Mouse (Mus musculus): ENCODE measurements at regions not wholly inside any gene's neighbourhood (a gene's known extent, or its start where the extent isn't known, plus 50 kb on each side); places are given as distances from the start of the nearest gene placed in this dataset.

DNA sequence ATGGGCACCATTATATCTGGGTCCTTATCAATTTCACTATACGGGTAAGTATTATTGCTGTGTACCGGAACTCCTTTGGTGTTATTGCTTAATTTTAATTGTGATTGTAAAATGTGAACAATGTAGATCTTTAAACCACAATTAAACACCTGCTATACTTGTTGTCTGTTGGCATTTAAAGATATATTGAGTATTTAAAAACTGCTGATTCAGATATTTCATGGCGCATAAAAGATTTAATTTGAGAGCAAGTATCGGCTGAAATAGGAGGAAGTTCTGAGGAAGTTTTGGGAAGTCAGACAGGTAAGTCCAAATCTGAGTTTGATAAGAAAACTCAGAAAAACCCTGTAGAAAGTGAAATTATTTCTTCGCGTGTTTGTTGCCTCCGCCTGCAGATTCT is 142.7 kb upstream of the Tbc1d5 start:
- no peak overlapping the region for H3K27ac ChIP-seq (ENCODE audit: insufficient read depth, low read length)
- H3K4me1 ChIP-seq (ENCODE audit: control insufficient read depth, insufficient read depth, low read length), result peaks cover 2% of the 10 kb centered on the region; the same call in 1 of the 2 replicates
- no peak overlapping the region for H3K4me3 ChIP-seq (ENCODE audit: insufficient read depth, low read length)
- TF ChIP-seq POLR2A (IDR thresholded peaks at IDR 0.05; ENCODE audit: extremely low read depth, insufficient read depth, low read length), result no peak
- TF ChIP-seq CTCF (IDR thresholded peaks at IDR 0.05; ENCODE audit: extremely low read depth, insufficient read depth, low read length), result no peak

DNA sequence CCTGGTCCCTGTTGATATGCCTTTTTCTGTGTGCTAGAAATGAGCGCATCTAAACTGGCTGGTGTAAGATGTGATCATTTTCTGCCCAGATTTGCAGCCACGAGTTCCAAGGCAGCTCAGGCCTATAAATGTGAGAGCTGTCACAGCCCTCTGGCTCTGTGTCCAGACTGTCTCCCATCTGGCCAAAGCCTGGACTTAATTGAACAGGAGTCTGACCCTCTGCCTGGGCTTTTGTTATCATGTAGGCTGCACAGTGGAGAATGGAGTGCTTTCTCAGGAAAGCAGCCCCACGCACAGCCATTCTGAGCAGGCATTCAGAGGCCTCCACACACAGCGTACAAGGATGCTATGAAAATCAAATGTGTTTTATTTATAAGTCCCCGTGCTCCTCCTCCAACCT is 141.9 kb upstream of the Tbc1d5 start:
- TF ChIP-seq POLR2A (IDR thresholded peaks at IDR 0.05; ENCODE audit: extremely low read depth, insufficient read depth, low read length) (no peak), CTCF (IDR thresholded peaks at IDR 0.05; ENCODE audit: extremely low read depth, insufficient read depth, low read length) (no peak)
- Histone ChIP-seq H3K4me1 (ENCODE audit: control insufficient read depth, insufficient read depth, low read length) (peaks cover 2% of the 10 kb centered on the region; the same call in 1 of the 2 replicates), H3K4me3 (ENCODE audit: insufficient read depth, low read length) (no peak overlapping the region), H3K27ac (ENCODE audit: insufficient read depth, low read length) (no peak overlapping the region)

DNA sequence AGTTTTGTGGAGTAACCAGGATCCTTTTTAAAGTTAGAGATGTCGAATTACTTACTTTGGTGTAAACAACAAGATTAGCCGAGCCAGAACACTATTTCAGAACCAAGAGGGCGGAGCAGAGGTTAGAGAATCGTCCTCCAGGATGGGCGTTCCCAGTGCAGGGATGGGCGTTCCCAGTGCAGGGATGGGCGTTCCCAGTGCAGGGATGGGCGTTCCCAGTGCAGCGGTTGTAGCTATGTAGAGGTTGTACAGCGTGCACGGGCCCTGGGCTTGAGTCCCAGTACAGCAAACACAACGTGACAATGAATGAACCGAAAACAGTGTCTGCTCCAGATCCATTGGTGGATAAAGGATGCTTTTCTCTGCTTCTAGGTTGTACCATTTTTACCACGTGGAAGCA is 125.8 kb upstream of the Tbc1d5 start:
- no peaks in the 10 kb centered on the region for H3K4me1 ChIP-seq (ENCODE audit: control insufficient read depth, insufficient read depth, low read length)
- TF ChIP-seq CTCF (IDR thresholded peaks at IDR 0.05; ENCODE audit: extremely low read depth, insufficient read depth, low read length) (no peak), POLR2A (IDR thresholded peaks at IDR 0.05; ENCODE audit: extremely low read depth, insufficient read depth, low read length) (no peak)
- no peak overlapping the region for H3K4me3 ChIP-seq (ENCODE audit: insufficient read depth, low read length)
- H3K27ac ChIP-seq (ENCODE audit: insufficient read depth, low read length), result no peak overlapping the region

DNA sequence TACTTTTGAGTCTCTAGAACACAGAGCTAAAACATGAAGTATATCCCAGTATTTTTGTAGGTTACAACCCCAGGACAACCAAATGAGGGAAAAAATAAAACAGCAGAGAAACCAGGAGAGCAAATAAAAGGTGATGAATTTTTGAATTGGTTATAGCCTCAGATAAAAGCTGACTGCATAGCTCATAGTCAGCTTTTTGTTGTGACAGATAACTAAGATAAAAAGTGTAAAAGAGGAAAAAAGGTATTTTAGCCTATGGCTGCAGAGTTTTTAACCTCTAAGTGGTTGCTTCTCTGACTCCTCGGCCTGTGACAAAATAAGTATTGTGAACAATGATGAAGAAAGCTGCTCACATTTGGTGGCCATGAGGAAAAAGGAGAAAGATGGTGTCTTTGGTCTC is 111.6 kb upstream of the Tbc1d5 start:
- TF ChIP-seq POLR2A (IDR thresholded peaks at IDR 0.05; ENCODE audit: extremely low read depth, insufficient read depth, low read length) (no peak), CTCF (IDR thresholded peaks at IDR 0.05; ENCODE audit: extremely low read depth, insufficient read depth, low read length) (no peak)
- no peak overlapping the region for H3K27ac ChIP-seq (ENCODE audit: insufficient read depth, low read length)

DNA sequence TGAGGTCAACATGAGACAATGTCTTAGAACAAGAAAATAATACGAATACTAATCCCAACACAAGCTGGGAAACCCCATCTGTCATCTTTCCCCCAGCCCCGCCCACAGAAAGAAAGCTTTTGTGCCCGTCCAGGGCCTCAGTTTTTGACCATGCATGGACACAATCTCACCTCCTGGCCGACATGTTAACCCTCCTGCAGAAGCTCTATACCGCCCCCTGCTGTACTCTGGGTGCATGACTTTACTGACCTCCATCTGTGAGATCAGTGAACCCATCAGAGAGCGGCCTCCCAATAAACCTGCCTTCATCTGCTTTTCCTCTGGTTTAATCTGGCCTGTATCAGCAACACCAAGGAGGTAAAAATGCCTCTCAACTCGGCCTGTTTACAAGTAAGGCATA is 109.6 kb upstream of the Tbc1d5 start:
- no peak overlapping the region for H3K4me3 ChIP-seq (ENCODE audit: insufficient read depth, low read length)
- no peak for TF ChIP-seq CTCF (IDR thresholded peaks at IDR 0.05; ENCODE audit: extremely low read depth, insufficient read depth, low read length)
- TF ChIP-seq POLR2A (IDR thresholded peaks at IDR 0.05; ENCODE audit: extremely low read depth, insufficient read depth, low read length), result no peak
- H3K4me1 ChIP-seq (ENCODE audit: control insufficient read depth, insufficient read depth, low read length), result no peaks in the 10 kb centered on the region
- no peak overlapping the region for H3K27ac ChIP-seq (ENCODE audit: insufficient read depth, low read length)

More for the DNA sequence above, 111.6 kb upstream of the Tbc1d5 start:
- Histone ChIP-seq H3K4me1 (ENCODE audit: control insufficient read depth, insufficient read depth, low read length) (no peaks in the 10 kb centered on the region), H3K4me3 (ENCODE audit: insufficient read depth, low read length) (no peak overlapping the region)

DNA sequence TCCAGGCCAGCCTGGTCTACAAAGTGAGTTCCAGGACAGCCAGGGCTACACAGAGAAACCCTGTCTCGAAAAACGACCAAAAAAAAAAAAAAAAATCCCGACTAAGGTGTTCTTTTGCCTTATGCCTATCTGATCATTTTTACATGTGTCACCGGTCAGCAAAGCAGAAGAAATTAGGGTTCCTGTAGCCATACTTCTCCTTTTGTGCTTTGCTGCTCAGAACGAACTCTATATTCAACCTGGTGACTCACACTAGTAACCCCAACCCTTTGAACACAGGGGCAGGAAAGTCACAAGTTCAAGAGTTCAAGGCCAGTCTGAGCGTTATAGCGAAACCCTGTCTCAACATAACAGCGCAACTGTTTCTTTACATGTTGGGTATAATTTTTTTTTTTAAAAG is 108.7 kb upstream of the Tbc1d5 start:
- Histone ChIP-seq H3K4me3 (ENCODE audit: insufficient read depth, low read length) (no peak overlapping the region), H3K4me1 (ENCODE audit: control insufficient read depth, insufficient read depth, low read length) (no peaks in the 10 kb centered on the region), H3K27ac (ENCODE audit: insufficient read depth, low read length) (no peak overlapping the region)
- TF ChIP-seq POLR2A (IDR thresholded peaks at IDR 0.05; ENCODE audit: extremely low read depth, insufficient read depth, low read length) (no peak), CTCF (IDR thresholded peaks at IDR 0.05; ENCODE audit: extremely low read depth, insufficient read depth, low read length) (no peak)

DNA sequence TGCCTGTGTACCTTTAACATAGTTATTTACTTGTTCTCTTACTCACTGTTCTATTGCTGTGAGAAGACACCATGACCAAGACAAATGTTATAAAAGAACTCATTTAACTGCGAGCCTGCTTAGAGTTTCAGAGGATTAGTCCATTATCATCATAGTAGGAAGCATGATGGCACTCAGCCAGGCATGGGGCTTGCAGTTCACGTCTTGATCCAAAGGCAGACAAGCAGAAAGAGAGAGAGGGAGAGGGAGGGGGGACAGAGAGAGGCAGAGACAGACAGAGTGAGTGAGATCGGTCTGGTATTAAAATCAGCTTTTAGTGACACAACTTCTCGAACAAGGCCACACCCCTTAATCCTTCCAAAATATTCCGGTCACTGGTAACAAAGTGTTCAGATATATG is 106.2 kb upstream of the Tbc1d5 start:
- TF ChIP-seq CTCF (IDR thresholded peaks at IDR 0.05; ENCODE audit: extremely low read depth, insufficient read depth, low read length) (no peak), POLR2A (IDR thresholded peaks at IDR 0.05; ENCODE audit: extremely low read depth, insufficient read depth, low read length) (no peak)
- H3K4me3 ChIP-seq (ENCODE audit: insufficient read depth, low read length), result no peak overlapping the region
- H3K4me1 ChIP-seq (ENCODE audit: control insufficient read depth, insufficient read depth, low read length), result no peaks in the 10 kb centered on the region
- H3K27ac ChIP-seq (ENCODE audit: insufficient read depth, low read length), result no peak overlapping the region

DNA sequence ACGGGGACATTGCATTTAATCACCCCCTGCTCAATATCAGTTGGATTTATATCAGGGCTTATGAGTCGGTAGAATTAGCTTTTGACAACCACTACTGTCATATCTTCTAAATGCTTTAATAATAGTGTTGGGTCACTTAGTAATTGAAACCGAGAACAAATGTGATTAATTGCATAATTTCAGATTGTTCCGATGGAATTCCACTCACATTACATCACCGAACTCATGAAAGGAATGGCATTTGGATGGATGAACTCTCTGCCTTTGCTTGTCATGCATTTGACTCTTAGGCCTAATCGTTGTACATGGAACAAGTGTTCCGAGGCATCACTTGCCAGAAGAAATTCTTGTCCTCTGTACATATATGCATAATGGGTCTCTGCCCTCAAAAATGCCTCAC is 99.6 kb upstream of the Tbc1d5 start:
- Histone ChIP-seq H3K27ac (ENCODE audit: insufficient read depth, low read length) (no peak overlapping the region), H3K4me3 (ENCODE audit: insufficient read depth, low read length) (no peak overlapping the region), H3K4me1 (ENCODE audit: control insufficient read depth, insufficient read depth, low read length) (no peaks in the 10 kb centered on the region)
- TF ChIP-seq CTCF (IDR thresholded peaks at IDR 0.05; ENCODE audit: extremely low read depth, insufficient read depth, low read length) (no peak), POLR2A (IDR thresholded peaks at IDR 0.05; ENCODE audit: extremely low read depth, insufficient read depth, low read length) (no peak)

DNA sequence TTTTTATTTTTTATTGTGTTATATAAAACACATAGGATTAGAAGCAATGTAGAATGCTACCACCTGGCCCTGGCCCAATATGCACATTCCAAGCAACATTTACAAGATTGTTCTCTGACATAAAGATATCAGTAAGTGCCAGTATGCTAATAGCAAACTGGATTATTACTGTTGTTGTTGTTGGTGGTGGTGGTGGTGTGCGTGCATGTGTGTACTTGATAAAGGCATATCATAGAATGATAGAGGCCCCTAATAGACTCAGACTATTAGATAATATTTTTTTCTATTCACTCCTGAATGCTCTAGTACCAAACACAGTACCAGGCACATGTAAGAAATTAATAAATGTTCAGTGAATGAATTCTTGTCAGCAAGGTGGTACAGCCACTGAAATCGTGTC is 98.9 kb upstream of the Tbc1d5 start:
- Histone ChIP-seq H3K27ac (ENCODE audit: insufficient read depth, low read length) (no peak overlapping the region), H3K4me1 (ENCODE audit: control insufficient read depth, insufficient read depth, low read length) (no peaks in the 10 kb centered on the region), H3K4me3 (ENCODE audit: insufficient read depth, low read length) (no peak overlapping the region)
- TF ChIP-seq CTCF (IDR thresholded peaks at IDR 0.05; ENCODE audit: extremely low read depth, insufficient read depth, low read length) (no peak), POLR2A (IDR thresholded peaks at IDR 0.05; ENCODE audit: extremely low read depth, insufficient read depth, low read length) (no peak)

DNA sequence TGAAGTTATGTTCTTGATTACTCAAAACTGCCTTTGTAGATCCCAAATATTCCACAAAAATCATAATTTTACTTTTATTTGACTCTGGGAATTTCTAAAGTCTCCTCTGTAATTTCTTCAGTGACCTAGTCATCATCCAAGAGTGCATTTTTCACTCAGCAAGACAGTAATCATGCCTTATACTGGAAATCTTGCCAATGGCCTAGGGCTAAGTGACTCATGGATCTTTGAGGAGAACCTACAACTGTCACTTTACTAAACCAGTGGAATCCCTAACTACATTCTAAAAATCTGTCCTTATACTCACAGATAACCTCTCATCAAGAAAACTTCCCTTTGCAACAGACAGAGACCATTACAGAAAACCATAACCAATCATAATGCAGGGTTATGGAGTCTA is 98.0 kb upstream of the Tbc1d5 start:
- Histone ChIP-seq H3K27ac (ENCODE audit: insufficient read depth, low read length) (no peak overlapping the region), H3K4me1 (ENCODE audit: control insufficient read depth, insufficient read depth, low read length) (no peaks in the 10 kb centered on the region), H3K4me3 (ENCODE audit: insufficient read depth, low read length) (no peak overlapping the region)
- TF ChIP-seq CTCF (IDR thresholded peaks at IDR 0.05; ENCODE audit: extremely low read depth, insufficient read depth, low read length) (no peak), POLR2A (IDR thresholded peaks at IDR 0.05; ENCODE audit: extremely low read depth, insufficient read depth, low read length) (no peak)

DNA sequence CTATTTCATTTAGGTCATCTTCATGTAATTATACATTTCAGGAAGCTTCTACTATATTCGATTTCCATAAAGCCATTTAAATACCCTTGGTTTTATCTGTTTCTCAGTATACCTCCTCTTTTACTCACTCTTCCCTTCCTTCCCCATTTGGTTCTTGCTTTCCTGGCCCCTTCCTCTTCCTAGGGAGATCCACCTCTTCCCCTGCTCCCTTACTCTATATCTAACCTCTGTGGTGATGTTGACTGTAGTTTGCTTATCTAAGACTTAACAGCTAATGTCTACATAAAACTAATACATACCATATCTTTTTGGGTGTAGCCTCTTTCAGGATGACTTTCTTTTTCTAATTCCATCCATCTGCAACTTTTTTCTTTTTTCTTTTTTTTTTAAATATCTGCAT is 92.9 kb upstream of the Tbc1d5 start:
- no peak for TF ChIP-seq POLR2A (IDR thresholded peaks at IDR 0.05; ENCODE audit: extremely low read depth, insufficient read depth, low read length)
- Histone ChIP-seq H3K4me1 (ENCODE audit: control insufficient read depth, insufficient read depth, low read length) (no peaks in the 10 kb centered on the region), H3K27ac (ENCODE audit: insufficient read depth, low read length) (no peak overlapping the region), H3K4me3 (ENCODE audit: insufficient read depth, low read length) (no peak overlapping the region)

Measured in cortical plate, adult 2 months (tissue).